Mouse (Mus musculus): ENCODE results near the gene Klc3.

DNA sequence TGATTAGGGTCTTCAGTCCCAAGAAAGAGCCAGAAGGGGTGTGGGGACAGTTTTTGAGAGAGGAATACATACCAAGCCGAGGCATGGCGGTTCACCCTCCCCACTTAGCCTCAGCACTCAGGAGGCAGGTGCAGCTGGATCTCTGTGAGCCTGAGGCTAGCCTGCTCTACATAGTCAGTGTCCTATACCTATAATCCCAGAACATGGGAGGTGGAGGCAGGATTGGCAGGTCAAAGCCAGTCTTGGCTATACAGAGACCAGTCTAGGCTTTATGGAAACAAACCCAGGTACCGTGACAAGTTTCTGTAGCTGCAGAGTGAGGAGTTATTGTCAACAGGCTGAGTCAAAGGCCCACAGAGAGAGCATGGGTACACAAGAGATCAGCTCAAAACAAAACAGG, 19.2 kb upstream of the Klc3 start:
- no peak for TF ChIP-seq CTCF (IDR thresholded peaks at IDR 0.05; ENCODE audit: low read depth, low read length)
- no peak for TF ChIP-seq POLR2A (IDR thresholded peaks at IDR 0.05; ENCODE audit: borderline replicate concordance, low read depth, low read length)
